Mouse (Mus musculus) ES-Bruce4 (cell line): ENCODE measurements at regions not wholly inside any gene's neighbourhood (a gene's known extent, or its start where the extent isn't known, plus 50 kb on each side); places are given as distances from the start of the nearest gene placed in this dataset.

Source experiments
- H3K27ac ChIP-seq: 2 replicates; pipeline ENCODE4 v1.5.1; 2012; ENCODE audit warnings: low read length, inconsistent platforms; ENCODE audit not compliant: insufficient read depth
- H3K27me3 ChIP-seq: 2 replicates; pipeline ENCODE4 v1.6.1; 2012; ENCODE audit warnings: mild to moderate bottlenecking, low read length, inconsistent platforms; ENCODE audit not compliant: control insufficient read depth, poor library complexity, insufficient read depth, severe bottlenecking
- H3K36me3 ChIP-seq: 2 replicates; pipeline ENCODE4 v1.6.1; 2012; ENCODE audit warnings: inconsistent platforms, mild to moderate bottlenecking, low read length, moderate library complexity; ENCODE audit not compliant: control insufficient read depth, poor library complexity, insufficient read depth, severe bottlenecking
- H3K4me1 ChIP-seq: one replicate; pipeline ENCODE4 v1.8.1; 2011; ENCODE audit warnings: low read length; ENCODE audit not compliant: control insufficient read depth, insufficient read depth
- H3K4me3 ChIP-seq: 2 replicates; pipeline ENCODE4 v1.5.1; 2011; ENCODE audit warnings: low read depth, mild to moderate bottlenecking, low read length
- H3K9ac ChIP-seq: 2 replicates; pipeline ENCODE4 v1.6.1; 2012; ENCODE audit warnings: low read depth, mild to moderate bottlenecking, inconsistent platforms; ENCODE audit not compliant: poor library complexity, severe bottlenecking
- H3K9me3 ChIP-seq: replicated peaks from 2 replicates; pipeline ENCODE4 v1.6.1; 2012; ENCODE audit warnings: mild to moderate bottlenecking, low read length, inconsistent platforms; ENCODE audit not compliant: control insufficient read depth, poor library complexity, insufficient read depth, severe bottlenecking
- CTCF ChIP-seq: IDR thresholded peaks from one replicate; pipeline ENCODE4 v1.8.1; 2011; ENCODE audit warnings: low read depth, low read length
- EP300 ChIP-seq: IDR thresholded peaks from 2 replicates; pipeline ENCODE4 v1.6.1; 2011; ENCODE audit warnings: low read depth, low read length; ENCODE audit not compliant: insufficient read depth
- POLR2A ChIP-seq: IDR thresholded peaks from one replicate; pipeline ENCODE4 v1.8.1; 2011; ENCODE audit warnings: low read length; ENCODE audit not compliant: insufficient read depth

DNA sequence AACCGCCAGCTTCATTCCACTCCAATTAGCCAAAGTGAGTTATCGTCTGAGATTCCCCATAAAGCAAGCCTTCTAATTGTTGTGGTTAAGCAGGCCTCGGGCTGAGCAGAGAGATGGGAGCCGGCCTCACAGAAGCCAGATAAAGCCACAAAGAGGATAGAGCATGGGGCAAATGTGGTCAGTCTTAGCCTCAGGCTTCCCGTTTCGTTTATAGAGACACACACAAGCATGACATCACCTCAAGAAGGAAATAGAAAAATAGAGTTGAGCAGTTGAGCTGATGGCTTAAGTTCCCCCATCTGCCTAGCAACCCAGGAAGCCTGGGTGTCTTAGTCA, 125.5 kb downstream of the Ets2 start:
- Histone ChIP-seq H3K4me1 (no peaks in the 10 kb centered on the region), H3K27ac (no peak overlapping the region), H3K36me3 (no peaks in the 10 kb centered on the region), H3K4me3 (no peak overlapping the region), H3K27me3 (no peaks in the 10 kb centered on the region; the same call in 1 of the 2 replicates), H3K9ac (no peak overlapping the region), H3K9me3 (no peaks in the 10 kb centered on the region)
- TF ChIP-seq EP300 (no peak), POLR2A (no peak), CTCF (no peak)

DNA sequence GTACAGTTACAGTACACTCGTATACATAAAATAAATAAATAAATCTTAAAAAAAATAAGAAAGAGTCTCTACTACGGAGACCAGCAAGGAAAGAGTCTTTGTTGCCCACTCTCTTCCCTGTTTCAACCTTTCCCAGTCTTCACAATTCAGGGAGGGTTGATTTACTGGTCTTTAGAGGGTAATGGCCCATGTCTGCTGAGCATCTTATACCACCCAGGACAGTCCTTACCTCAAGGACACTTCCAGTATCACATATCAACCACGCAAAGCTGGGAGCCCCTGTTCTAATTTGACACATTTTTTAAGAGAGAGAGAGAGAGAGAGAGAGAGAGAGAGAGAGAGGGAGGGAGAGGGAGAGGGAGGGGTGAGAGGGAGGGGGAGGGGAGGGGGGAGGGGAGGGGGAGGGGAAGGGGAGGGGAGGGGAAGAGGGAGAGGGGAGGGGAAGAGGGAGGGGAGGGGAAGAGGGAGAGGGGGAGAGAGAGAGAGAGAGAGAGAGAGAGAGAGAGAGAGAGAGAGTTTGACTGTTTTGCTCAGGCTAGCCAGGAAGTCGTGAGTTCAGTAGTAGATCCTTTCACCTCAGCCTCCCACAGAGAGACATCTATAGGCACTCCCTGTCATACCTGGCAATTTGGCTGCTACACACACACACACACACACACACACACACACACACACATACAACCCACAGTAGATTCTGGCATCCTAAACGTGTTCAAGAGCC, 125.0 kb downstream of the Ets2 start:
- H3K27me3 ChIP-seq = no peaks in the 10 kb centered on the region; the same call in 1 of the 2 replicates
- H3K9ac ChIP-seq = no peak overlapping the region
- no peaks in the 10 kb centered on the region for H3K9me3 ChIP-seq
- no peaks in the 10 kb centered on the region for H3K4me1 ChIP-seq
- H3K27ac ChIP-seq = no peak overlapping the region
- H3K36me3 ChIP-seq = no peaks in the 10 kb centered on the region
- no peak for TF ChIP-seq CTCF
- no peak for TF ChIP-seq EP300
- TF ChIP-seq POLR2A = no peak
- H3K4me3 ChIP-seq = no peak overlapping the region

DNA sequence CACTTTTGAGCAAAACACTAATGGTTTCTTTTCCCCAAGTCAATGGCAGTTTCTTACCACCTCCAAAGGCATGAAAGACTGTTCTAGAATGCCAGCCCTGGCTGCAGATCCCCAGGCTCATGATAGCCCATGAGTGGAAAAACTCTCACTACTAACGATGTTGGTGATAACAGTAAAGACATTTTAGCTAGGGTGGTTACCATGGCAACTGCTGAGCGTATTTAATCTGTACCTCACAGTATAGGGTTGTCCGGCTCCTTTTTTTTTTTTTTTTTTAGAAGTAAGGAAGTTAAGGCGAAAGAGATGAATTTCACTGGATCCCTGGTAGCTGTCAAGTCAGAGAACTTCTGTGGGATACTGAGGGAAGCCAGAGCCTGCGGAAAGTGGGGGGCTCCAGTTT, 123.8 kb downstream of the Ets2 start:
- no peaks in the 10 kb centered on the region for H3K36me3 ChIP-seq
- H3K27ac ChIP-seq = no peak overlapping the region
- TF ChIP-seq EP300 (no peak), CTCF (no peak), POLR2A (no peak)
- H3K27me3 ChIP-seq = no peaks in the 10 kb centered on the region; the same call in 1 of the 2 replicates
- no peaks in the 10 kb centered on the region for H3K4me1 ChIP-seq
- no peak overlapping the region for H3K9ac ChIP-seq
- H3K9me3 ChIP-seq = no peaks in the 10 kb centered on the region
- no peak overlapping the region for H3K4me3 ChIP-seq

DNA sequence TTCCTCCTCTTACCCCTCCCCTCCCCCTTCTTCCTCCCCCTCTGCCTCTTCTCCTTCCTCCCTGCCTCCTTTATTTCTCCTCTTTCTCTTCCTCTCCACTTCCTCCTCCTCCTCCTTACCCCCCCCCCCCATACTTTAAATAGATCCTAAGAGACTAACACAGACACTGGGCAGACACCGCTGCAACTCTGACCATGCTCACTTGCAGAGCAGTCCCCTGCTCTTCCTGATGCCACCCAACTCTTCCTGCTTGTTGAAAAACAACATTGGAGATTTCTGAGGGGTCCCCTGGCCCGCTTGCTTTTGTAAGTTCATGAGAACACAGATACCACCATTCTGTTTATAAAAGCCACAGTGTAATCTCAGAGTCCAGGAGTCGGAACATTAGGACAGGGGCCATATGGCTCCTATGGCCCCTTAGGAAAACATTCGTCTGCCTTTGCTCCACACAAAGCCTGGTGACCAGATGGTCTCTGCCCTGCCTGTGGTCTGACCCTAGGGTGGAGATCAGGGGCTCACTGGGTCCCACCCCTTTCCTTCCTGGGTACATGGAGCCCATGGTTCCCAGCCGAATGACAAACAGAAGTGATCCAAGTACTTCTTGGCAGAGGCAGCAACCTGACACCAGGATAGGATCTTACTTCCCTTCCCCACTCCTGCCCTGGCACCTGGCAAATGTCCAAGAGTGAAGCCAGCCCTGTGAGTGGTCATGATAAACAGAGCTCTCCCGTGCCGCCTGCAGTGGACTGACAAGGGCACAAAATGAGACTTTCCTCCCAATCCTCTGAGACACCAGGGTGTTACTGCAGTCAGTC, 123.1 kb downstream of the Ets2 start:
- peaks cover 2% of the 10 kb centered on the region for H3K4me1 ChIP-seq
- no peak overlapping the region for H3K4me3 ChIP-seq
- no peak overlapping the region for H3K9ac ChIP-seq
- no peak for TF ChIP-seq CTCF
- TF ChIP-seq EP300 = no peak
- no peak for TF ChIP-seq POLR2A
- no peaks in the 10 kb centered on the region; the same call in 1 of the 2 replicates for H3K27me3 ChIP-seq
- H3K9me3 ChIP-seq = no peaks in the 10 kb centered on the region
- no peak overlapping the region for H3K27ac ChIP-seq
- H3K36me3 ChIP-seq = no peaks in the 10 kb centered on the region

DNA sequence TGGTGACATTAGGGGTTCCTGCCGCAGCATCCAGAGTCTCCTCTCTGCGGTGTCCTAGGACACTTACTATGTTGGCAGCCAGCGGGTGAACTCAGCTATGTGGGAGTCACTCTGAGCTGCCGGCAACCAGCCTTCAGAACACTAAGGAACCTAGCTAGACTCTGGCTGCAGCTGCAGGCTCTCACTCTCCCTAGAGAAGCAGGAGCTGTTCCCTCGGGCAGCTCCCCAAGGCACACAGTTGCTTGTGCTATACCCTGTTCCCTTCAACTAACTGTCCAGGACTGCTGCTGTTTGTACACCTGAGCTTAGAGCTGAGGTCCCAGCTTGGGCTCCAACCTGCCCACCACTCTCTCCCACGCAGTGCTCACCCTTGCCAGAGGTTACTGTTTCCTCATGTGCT, 121.9 kb downstream of the Ets2 start:
- Histone ChIP-seq H3K9me3 (no peaks in the 10 kb centered on the region), H3K9ac (no peak overlapping the region), H3K36me3 (no peaks in the 10 kb centered on the region), H3K27me3 (no peaks in the 10 kb centered on the region; the same call in 1 of the 2 replicates), H3K27ac (no peak overlapping the region), H3K4me3 (no peak overlapping the region), H3K4me1 (peaks cover 2% of the 10 kb centered on the region)
- TF ChIP-seq CTCF (no peak), POLR2A (no peak), EP300 (no peak)

DNA sequence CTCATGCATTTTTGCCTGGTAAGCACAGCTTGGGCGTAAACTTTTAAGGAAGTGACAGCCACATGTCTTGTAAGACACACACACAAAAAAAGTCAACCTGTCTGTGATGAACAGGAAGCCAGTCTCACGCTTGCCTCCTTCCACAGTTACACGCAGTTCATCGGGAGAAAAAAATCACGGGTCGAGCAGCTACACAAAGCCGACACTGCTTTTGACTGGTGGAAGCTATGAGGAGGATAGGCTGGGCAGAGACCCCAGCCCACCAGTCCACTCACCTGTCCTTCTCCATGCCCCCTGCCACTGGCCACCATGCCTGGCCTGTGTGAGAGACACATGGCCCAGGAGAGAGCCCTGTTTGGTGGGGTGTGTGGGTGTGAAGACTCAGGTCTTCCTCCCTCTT, 119.2 kb downstream of the Ets2 start:
- Histone ChIP-seq H3K4me3 (no peak overlapping the region), H3K27me3 (no peaks in the 10 kb centered on the region; the same call in 1 of the 2 replicates), H3K36me3 (no peaks in the 10 kb centered on the region), H3K4me1 (peaks cover 2% of the 10 kb centered on the region), H3K9me3 (peaks cover 13% of the 10 kb centered on the region), H3K27ac (no peak overlapping the region), H3K9ac (no peak overlapping the region)
- no peak for TF ChIP-seq POLR2A
- no peak for TF ChIP-seq CTCF
- no peak for TF ChIP-seq EP300
